Mouse (Mus musculus): Measurements from ENCODE around the gene Slc7a3. TPM values are rescaled to one million over a fixed set of nuclear protein-coding genes. Genes with fewer than 3 reads are reported as not detected.
"Not testable (repeated sequence)": the region's sequence is repeated elsewhere in the genome, so short reads cannot be mapped to it uniquely, and the experiment has no call there.

Gene Slc7a3
- 1 to 10 TPM; 5.4 to 9.3 (median 7.8) TPM for total RNA-seq (2022)

DNA sequence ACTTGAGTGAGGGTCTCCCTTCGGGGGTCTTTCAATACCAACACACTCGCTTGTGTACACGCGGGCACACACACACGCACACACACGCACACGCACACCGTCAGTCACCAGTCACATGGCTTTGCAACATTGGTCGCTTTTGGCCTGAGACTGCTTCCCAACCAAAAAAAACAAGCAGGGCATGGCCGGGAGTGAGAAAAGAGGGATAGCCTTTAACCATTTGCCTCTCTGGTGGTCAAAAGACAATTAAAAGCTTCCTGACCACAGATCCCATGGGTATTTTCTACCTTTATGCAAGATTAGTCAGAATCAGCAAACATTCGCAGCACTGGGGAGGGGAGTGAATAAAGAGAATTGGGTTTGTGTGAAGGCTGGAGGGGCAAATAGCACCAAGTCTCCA is at the start of gene Slc7a3:
TSS of gene Slc7a3 (minus strand) at position 101 of the 400 bp plus-strand sequence.
- no peak for DNase-seq (ENCODE audit: low spot score in 2 of 2)

DNA sequence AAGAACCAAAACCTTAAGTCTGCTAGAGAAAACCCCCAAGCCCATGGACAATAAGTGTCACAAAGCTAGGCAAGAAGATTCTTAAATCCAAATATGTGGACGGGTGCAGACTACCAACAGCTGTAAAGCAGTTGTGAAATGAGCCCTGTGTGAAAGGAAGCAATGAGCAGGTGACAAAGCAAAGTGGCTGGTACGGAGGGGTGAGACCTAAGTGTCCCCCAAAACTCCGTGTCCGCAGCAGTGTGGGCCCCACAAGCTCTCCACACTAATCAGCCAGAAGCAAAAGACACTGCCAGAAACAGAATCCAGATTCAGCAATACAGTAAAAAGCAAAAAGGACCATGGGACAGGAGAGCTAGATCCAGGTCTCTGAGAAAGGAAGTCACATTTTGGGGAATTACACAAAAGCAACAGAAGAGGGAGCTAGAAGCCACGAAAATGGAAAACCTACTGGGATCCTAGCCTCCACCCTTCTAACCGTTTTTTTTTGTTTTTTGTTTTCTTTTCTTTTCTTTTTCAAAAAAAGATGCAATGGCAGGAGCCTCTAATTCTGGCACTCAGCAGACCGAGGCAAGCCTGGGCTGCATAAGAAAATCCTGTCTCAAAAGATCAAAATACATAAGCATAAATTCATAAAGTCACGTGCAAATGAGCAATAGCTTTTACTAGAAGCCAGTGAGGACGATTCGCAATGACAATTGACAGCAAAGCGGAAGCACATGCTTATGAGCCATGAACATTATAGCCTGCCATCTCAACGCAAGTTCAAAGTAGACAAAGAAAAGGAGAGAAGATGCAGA is 46.4 kb upstream of the Slc7a3 start:
- peak in 1 of 2 experiments; percentile 9 for DNase-seq (ENCODE audit: low spot score in 2 of 2)

DNA sequence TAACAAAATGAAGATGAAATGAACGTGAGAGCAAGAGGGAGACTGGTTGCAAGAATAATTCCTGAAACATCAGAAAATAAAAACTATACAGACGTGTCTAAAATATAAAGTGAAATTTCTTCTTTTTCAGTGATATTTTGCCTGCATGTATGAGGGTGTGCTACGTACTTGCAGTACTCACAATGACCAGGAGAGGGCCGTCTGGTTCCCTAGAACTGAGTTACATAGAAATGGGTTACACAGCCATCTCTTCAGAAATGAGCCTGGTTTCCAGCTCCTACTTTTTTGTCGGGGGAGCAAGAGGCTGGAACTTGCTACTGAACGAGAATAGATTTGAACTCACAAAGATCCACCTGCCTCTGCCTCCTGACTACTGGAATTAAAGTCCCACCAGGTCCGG is 45.2 kb upstream of the Slc7a3 start:
- DNase-seq (ENCODE audit: low spot score in 2 of 2), result peak; percentile 20 to 22

DNA sequence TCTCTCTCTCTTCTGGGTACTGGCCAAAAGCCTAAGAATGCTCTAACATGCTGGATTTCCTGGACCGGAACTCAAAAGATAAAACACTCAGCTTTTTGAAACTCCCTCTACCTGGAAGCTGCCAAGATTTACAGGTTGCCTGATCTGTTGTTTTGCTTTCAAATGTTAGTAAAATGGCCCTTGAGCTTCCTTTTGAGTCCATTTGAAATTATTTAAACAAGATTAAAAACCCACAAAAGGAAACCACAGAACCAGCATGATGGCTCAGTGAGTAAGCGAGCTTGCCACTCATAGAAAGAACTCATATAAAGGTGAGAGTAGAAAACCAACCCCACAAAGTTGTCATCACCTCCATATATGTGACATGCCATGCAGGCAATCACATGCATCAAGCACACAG is 42.7 kb upstream of the Slc7a3 start:
- no peak for DNase-seq (ENCODE audit: low spot score in 2 of 2)

DNA sequence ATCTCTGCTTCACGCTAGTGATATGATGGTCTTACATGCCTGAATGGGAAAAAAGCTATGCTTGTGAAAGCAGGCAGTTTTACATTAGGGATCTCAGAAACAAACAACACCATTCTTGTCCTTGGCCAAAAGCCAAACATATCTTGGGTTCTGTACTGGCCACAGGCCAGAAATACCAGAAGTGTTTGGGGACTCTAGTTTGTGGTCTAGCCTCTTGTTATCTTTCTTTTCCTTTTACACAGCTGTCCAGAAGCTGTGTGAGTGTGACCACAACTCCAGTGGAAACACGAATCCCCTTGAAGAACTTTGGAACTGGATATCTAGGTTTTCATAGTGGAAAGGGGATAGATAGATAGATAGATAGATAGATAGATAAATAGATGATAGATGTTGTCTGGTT is 41.2 kb upstream of the Slc7a3 start:
- DNase-seq (ENCODE audit: low spot score in 2 of 2), result no peak

DNA sequence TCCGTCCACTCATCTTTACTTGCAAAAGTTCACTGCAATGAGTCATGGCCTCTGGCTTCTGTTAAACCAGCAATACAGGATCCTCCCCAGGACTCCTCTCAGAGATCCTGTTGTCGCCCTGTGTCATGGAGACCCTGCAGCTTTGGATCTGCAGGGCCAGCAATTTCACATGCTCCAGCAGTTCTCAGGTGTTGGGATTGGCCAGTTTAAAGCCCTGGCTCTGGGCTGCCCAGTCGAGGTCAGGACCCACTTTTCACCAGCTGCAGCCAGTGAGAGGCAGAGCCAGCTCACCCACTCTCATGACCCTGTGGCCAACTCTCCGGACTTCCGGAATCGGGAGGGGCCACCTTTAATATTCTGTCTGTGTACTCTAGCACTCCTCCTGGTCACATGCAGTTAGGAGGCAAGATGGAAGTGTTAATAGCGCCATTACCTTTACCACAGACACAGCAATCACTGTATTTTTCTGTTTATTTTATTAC is 40.7 kb upstream of the Slc7a3 start:
- no peak for DNase-seq (ENCODE audit: low spot score in 2 of 2)

DNA sequence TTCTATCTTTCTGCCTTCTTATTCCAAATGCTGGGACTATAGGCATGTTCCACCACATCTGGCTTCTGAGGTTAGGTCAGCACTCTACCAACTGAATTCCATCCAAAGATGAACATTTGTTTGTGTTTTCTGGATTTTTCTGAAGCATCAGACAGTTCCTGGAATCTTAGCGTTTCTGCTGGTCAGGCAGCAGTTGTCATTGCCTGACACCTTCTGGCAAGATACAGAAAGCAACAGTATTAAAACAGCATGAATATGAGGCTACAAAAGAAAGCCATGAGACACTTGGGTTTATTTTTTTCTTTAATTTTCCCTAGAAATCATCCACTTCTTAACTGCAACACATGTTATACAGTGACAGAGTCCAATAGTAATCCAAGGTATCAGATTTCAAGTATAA is 34.7 kb upstream of the Slc7a3 start:
- DNase-seq (ENCODE audit: low spot score in 2 of 2), result no peak

DNA sequence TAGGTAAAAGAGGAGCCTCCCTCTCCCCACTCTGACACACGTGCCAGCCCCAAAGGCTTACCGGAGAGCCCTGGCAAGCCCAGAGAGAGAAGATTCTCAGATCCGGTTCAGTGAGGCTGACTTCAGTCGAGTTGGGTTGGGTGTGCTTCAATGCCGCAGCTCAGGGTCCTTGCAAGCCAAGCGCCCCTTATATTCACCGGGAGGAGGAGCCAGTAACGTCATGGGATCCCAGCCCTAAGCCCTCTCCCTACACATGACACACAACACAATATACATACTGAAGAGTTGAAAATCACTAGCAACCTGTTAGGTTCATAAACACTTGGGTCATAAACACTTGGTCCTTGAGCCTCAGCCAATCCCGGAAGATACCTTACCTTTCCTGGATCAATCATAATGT is 609 bp downstream of the Slc7a3 start:
- not testable (repeated sequence) for DNase-seq (ENCODE audit: low spot score in 2 of 2)

DNA sequence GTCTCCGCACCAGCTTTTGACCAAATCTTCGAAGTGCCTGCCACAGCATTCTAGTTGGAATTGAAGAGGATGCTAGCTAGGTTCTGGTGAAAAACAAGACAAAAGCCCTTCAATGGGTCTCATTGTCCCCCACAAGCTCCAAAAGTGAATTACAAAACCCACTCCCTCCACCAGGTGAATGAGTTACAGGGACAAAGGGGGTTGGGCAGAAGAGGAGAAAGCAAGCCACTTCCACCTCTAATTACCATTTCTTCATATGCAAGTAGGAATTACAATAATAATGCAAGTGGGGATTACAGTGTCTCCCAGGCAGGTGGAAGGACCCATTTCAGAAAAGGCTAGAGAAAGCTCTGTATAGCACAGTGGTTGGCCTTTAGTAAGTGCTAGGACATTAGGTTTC is 1.6 kb downstream of the Slc7a3 start:
- DNase-seq (ENCODE audit: low spot score in 2 of 2), result no peak

DNA sequence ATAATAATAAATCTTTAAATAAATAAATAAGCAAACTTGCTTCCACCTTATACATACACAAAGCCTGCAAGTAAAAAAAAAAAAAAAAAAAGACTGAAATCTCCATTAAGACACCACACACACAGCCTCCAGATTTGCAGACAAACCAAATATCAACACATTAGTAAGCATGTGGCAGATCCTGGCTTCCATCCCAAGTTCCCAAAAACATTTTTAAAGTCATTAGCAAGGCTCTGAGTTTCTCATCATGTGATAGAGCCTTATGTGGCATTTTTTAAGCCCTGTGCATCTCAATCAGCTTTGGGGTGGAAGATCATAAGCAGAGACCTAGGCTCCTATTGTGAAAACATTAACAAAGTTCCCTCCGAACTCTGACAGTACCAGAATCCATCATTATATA is 20.6 kb downstream of the Slc7a3 start:
- DNase-seq (ENCODE audit: low spot score in 2 of 2), result no peak

DNA sequence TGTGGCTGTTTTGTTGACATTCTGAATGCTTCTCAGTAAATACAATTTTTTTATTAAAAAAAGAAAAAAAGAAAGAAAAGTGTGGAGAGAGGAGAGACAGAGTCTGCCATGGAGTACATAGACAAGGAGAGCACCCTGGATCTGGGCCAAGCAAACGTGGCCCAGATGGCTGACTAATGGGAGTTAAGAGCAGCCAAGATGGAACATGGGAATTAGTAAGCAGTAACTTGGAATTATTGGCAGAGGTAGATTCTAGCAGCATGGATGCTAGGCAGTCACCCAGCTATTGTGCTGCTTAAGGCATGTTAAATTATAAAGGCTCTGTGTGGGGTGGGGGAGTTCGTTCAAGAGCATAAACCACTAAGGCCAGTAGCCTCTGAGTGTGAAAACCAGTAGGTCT is 22.3 kb downstream of the Slc7a3 start:
- DNase-seq (ENCODE audit: low spot score in 2 of 2), result no peak

DNA sequence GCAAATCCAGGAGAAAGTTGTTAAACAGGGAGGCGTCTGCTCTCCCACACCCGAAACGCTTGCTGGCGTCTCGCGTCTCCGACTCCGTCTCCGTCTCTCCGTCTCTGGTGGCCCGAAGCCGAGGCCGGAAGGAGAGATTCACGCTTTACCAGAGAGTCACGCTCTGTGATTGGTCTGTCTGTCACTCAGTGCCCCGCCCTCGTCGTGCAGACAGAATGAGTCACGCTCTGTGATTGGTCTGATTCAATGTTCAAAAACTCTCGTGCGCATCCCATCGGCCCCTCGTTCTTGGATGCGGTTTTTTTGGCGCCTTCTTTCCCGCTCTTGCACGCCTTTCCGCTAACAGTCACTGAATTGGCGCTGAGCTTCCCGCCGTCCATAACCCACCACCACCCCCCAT is 26.3 kb downstream of the Slc7a3 start, which contains the start of gene Tex11:
TSS of gene Tex11 (minus strand) at position 127 of the 400 bp plus-strand sequence.
- no peak for DNase-seq (ENCODE audit: low spot score in 2 of 2)

Other genes with a start within 250 kb of the Slc7a3 start
- under 1 TPM; 0.14 to 0.30 (median 0.24) TPM for gene Tex11, start 26.4 kb downstream of the Slc7a3 start, total RNA-seq (2022)
- gene Snx12, start 136.5 kb upstream of the Slc7a3 start, total RNA-seq (2022), result 10 to 100 TPM; 72.5 to 90.1 (median 77.3) TPM
- gene Foxo4, start 168.5 kb upstream of the Slc7a3 start, total RNA-seq (2022), result 10 to 100 TPM; 16.8 to 19.8 (median 17.4) TPM
- not detected for gene Gm614, start 178.0 kb upstream of the Slc7a3 start, total RNA-seq (2022)
- 1 to 10 TPM in 3 of 4 experiments, under 1 TPM in 1; 0.83 to 1.8 (median 1.3) TPM for gene Il2rg, start 182.2 kb upstream of the Slc7a3 start, total RNA-seq (2022)
- not detected for gene Gm20489, start 183.0 kb upstream of the Slc7a3 start, total RNA-seq (2022)
- gene Med12, start 188.0 kb upstream of the Slc7a3 start, total RNA-seq (2022), result 10 to 100 TPM; 20.0 to 29.2 (median 23.7) TPM
- 100 to 1,000 TPM; 136 to 147 (median 143) TPM for gene Nlgn3, start 213.1 kb upstream of the Slc7a3 start, total RNA-seq (2022)

Measured in left cerebral cortex, adult 8-10 months (tissue).